Mouse (Mus musculus): ENCODE data around the gene Hdx.

Hdx gene

DNA sequence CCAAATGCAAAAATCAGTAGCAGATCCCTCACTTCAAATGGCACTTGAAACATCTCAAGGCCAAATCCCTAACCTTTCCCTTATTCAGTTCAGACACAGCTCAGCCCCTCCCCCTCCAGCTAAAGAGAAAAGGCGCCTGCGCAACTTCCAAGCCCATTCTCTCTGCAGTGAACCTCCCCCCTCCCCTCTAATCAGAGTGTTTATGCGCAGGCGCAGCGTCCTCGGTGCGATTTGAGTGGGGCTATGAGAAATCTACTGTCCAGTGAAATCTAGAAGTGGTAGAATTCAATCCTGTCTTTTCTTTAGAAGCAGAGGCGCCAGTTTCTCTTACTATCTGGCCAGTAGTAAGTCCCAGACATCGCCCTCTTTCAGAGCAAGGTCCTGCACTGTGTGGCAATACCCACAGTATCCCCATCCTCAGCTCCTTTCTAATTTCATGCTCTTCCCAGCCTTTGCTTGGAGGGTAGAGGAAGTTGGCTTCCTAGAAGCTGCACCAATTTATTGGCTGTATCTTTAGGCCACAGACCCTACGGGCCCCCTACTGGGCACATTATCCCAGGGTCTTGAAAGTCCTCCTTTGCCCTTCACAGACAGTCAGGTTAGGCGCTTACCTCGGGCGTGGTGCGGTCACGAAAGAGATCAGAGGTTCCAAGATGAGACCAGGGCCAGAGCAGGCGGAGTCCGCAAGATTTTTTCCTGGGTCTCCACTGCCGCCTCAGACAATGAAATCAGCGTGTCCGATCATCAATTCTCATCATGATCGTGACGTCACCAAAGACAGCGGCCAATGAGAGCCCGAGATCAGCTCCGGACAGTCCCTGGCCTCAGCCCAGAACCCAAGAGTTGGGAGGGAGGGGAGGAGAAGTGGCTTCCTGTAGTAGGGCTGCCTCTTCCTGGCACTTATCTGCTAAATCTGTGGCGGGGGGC, at the start of gene Hdx:
Gene Hdx (minus strand): TSS at position 724 of the 927 bp plus-strand sequence.
- no peak for DNase-seq (ENCODE audit: low read depth, low spot score)

DNA sequence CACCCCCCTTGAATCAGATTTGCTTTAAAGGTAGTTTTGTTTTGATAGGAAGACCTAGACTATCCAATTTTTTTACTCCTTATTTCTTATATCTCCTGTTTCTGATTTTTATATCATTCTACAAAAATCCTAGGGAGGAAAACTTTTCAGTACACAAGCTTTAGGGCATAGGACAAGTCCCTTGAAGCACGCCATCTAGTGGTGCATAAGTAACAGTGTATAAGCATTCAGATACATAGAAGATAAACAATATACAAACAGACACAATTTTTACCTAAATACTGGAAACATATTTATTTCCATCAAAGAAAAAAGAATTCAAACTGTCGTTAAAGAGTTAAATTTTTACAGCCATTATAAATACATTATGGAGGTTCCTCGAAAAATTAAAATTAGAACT, 11.2 kb downstream of the Hdx start:
- no peak for DNase-seq (ENCODE audit: low read depth, low spot score)

DNA sequence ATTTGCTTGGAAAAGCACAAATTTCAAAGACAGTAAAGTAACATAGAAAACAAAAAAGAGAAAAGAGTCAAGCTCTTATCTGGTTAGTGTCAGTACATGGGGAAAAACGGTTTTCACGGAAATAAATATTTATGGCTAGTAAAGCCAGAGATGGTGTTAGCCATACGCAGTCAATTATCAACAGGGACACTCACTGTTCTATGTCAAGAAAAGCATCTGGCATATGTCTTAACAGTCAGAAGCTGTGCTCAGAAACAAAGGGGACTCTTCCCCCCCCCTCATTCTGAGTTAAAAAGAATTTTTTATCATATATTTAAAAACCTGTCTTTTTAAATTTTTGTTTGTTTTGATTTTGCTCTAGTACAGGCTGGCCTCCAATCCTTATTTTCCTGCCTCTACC, 25.2 kb downstream of the Hdx start:
- no peak for DNase-seq (ENCODE audit: low read depth, low spot score)

DNA sequence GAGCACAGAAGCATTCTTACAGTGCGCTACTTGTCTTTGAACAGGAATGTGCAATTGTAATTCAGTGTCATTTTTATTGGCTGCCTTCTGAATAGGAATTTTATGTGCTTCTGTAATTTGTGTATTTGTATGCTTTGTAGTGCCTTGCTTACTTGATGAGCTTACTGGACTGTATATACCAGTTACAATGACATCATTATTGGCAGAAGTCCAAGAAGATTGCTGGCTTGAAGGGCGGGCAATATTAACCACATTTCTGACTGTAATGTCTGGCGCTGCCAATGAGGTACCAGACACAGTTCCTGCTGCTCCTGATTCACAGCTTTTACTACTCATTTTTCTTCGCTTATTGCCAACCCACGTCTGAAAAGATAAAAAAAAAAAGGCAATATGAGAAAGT, 36.5 kb downstream of the Hdx start:
- DNase-seq (ENCODE audit: low read depth, low spot score) = no peak

DNA sequence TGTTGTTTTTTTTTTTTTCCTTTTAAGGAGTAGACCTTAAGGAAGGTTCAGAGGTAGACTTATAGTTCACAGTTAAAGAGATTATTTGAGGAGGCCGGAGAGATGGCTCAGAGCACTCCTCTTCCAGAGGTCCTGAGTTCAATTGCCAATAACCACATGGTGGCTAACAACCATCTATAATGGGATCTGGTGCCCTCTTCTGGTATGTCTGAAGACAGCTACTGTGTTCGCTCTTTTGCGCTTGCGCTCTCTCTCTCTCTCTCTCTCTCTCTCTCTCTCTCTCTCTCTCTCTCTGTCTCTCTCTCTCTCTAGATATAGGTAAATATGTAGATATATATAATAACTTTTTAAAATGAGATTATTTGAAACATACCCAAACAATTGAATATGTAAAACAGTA, 38.2 kb downstream of the Hdx start:
- DNase-seq (ENCODE audit: low read depth, low spot score) = no peak

DNA sequence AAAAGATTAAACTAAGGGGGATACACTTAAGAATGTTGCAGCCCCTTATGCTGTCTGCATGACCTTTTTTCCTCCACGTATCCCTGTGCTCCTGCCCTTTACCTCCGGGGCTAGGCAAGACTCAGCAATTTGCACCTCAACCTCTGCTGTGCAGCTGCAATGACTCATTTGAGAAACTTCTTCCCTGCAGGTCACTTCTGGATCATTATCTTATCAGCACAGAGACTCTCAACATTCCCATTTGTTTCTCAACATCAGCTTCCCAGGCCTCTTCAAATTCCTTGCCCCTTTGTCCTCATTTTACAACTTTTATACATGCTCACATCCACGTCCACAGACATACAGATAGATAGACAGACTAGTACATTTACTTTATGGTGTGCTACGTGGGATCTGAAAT, 51.9 kb downstream of the Hdx start:
- no peak for DNase-seq (ENCODE audit: low read depth, low spot score)

DNA sequence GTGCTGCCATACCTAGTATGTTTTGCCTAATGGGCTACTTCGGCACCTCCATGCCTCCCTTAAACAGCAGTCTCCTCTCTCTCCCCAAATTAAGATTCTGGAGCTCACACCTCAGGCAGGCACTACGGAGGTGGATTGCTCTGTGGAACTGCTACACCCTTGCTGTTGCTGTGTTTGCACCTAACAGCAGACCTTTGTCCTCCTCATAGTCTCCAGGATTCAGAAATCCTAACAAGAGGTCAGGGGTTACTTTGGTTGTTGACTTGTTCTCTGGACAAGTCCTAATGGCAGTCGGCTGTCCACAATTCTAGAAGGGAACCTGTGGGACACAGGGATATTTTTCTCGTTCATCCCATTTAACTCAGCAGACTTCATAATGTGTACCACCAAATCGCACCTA, 56.3 kb downstream of the Hdx start:
- DNase-seq (ENCODE audit: low read depth, low spot score) = no peak

DNA sequence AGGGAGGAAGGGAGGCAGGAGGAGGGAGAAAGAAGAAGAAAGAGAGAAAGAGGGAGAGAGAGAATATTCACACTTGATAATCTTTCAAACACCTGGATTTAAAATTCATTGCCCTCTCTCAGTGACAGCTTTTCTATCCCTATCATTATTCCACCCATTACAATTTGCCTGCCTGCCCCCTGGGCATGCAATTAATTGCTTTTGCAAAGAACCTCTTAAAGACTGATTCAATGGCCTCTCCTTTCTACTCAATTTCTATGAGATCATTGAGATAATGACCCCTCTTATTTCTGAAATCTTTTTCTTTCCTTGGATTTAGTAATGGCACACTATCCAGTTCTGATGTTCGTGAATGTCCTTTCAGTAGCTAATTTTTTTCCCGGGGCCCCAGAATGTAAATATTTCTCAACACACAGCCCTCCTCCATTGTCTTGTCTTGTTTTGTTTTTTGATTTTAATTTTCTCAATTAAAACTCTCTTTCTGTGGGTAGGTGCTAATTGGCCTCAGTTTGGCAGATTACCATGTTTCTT, 99.2 kb downstream of the Hdx start:
- DNase-seq (ENCODE audit: low read depth, low spot score) = no peak

DNA sequence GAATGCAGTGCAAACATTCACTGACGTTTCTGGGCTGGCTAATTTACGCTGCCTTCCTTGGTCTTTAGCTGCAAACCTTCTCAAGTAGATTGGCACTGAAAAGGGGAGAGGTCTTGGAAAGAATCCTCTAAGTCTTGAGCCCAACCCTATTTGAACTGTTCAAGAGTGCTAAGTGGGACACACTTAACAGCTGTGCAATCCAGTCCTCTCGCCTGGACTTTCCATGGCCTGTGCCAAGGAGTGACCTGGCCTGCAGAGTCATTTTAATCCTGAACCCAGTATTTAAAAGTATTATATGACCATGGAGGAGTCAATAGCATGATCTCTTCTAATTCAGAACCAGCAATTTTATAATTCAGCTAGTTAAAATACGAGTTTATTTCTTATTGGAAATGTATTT, 109.3 kb downstream of the Hdx start:
- DNase-seq (ENCODE audit: low read depth, low spot score) = no peak

DNA sequence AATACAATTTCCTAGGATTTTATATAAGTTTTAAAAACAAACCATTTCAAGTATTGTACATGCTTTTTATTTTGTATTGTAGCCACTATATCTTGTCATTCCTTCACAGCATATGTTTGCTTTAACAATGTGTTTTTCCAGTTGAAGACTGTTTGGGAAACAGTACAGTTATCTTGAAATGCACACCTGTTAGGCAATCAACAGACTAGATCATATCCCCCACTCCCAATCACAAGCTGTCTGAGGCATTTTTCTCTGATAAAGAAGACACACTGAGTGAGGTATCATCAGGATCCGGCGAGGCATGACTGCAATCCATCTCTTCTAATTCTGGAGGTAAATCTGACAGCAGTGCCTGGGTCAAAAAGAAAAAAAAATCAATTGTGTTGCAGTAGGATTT, 119.8 kb downstream of the Hdx start:
- no peak for DNase-seq (ENCODE audit: low read depth, low spot score)

DNA sequence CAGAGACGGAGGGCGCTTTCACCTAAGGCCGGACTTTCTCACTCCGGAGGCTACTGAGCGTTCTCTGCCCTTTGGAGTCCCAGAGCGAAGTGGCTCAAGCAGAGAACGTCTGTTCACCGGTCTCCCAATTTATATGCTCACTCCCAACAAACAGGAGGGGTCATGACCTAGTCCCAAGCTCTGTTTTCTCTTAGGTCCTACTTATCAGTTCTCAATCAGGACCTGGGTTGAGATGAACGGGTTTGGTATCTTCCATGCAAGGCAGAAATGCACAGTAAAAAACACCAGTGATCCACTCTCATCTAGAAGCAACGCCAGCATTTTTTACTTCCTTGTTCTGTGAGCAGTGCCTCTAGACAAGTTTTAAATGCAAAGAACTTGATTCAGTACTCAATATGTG, 159.0 kb downstream of the Hdx start, which contains the start of gene Rps6ka6:
Gene Rps6ka6 (minus strand): TSS at position 101 of the 400 bp plus-strand sequence.
- DNase-seq (ENCODE audit: low read depth, low spot score) = no peak
